9 mouse cellular contexts compared by ENCODE assay signal in genomic region chr17:88195303-88195702, GRCm38 (mm10).
A peak's percentile ranks its signal among the peaks of the same experiment; 100 is the strongest.
DNase-seq lines count a peak whose midpoint lies in the region; ATAC-seq and TF ChIP-seq lines count a peak whose summit lies in the region.
"Had no signal": no experiment of that assay in that cellular context is flagged by ENCODE, and none has a peak within 500 bp of the region (broad histone marks: within the 10 kb centered on the region; RNA-seq: fewer than 3 reads in every experiment).

No protein-coding gene starts in this region.

- TF ChIP-seq CTCF in lung, postnatal 0 days (IDR thresholded peaks at IDR 0.05), result no peak
- no peak for TF ChIP-seq CTCF in lung, adult 2 months (IDR thresholded peaks at IDR 0.05; ENCODE audit: insufficient read depth, low read length)
- no peak for TF ChIP-seq CTCF in liver, postnatal 0 days (IDR thresholded peaks at IDR 0.05; ENCODE audit: low read depth)

- DNase-seq in lung, postnatal 0 days (ENCODE audit: low spot score), result peak; percentile 48
- DNase-seq in lung, adult 2 months, result no peak
- peak; percentile 90 to 96 for DNase-seq in adrenal gland, adult (ENCODE audit: inconsistent age in 2 of 2, low spot score in 1 of 2)
- peak; percentile 58 for DNase-seq in gastrocnemius, postnatal 14 days
- DNase-seq in right cerebral cortex, postnatal 25 days, result peak; percentile 33
- DNase-seq in thymus, postnatal 36 days, result no peak
- no peak for DNase-seq in liver, postnatal 0 days

- TF ChIP-seq POLR2A in lung, adult 2 months (IDR thresholded peaks at IDR 0.05; ENCODE audit: borderline replicate concordance, extremely low read depth, low read depth, low read length), result no peak

- intact Hi-C loops in gastrocnemius, postnatal 14 days (cut with DNase I; ENCODE audit: low total_unique reads), result no loop called here

- 73% methylated on average over 2 of the region's 2 CpGs for WGBS in lung, postnatal 0 days
- 75% methylated on average over 2 of the region's 2 CpGs for WGBS in lung, adult 2 months
- 78% methylated on average over 2 of the region's 2 CpGs for WGBS in heart, embryonic 12.5 days
- 81% methylated on average over 2 of the region's 2 CpGs for WGBS in liver, postnatal 0 days (ENCODE audit: insufficient replicate concordance)

- no peaks in the 10 kb centered on the region for H3K4me1 ChIP-seq in lung, postnatal 0 days (ENCODE audit: insufficient read depth, low read depth, low read length)
- no peaks in the 10 kb centered on the region; the same call in 1 of the 2 replicates for H3K4me1 ChIP-seq in lung, adult 2 months (ENCODE audit: control insufficient read depth, insufficient read depth, low read length)
- no peaks in the 10 kb centered on the region for H3K4me1 ChIP-seq in heart, embryonic 12.5 days (replicated peaks)
- 0 out of 2 replicates have a peak, but pooled peaks cover 3% of the 10 kb centered on the region for H3K4me1 ChIP-seq in liver, postnatal 0 days (ENCODE audit: insufficient read depth)

- H3K27me3 ChIP-seq in lung, postnatal 0 days (replicated peaks; ENCODE audit: insufficient read depth, low read length), result no peaks in the 10 kb centered on the region
- H3K27me3 ChIP-seq in heart, embryonic 12.5 days (replicated peaks), result no peaks in the 10 kb centered on the region
- H3K27me3 ChIP-seq in liver, postnatal 0 days (ENCODE audit: insufficient read depth, low read length), result no peaks in the 10 kb centered on the region

- no peak for TF ChIP-seq EP300 in lung, postnatal 0 days (IDR thresholded peaks at IDR 0.05)
- TF ChIP-seq EP300 in liver, postnatal 0 days (IDR thresholded peaks at IDR 0.05; ENCODE audit: low read depth), result no peak

- H3K4me3 ChIP-seq in lung, postnatal 0 days (ENCODE audit: low read depth, low read length), result no peak overlapping the region
- H3K4me3 ChIP-seq in lung, adult 2 months (replicated peaks; ENCODE audit: extremely low read depth, low read depth, low read length), result no peak overlapping the region
- H3K4me3 ChIP-seq in heart, embryonic 12.5 days, result no peak overlapping the region
- no peak overlapping the region for H3K4me3 ChIP-seq in liver, postnatal 0 days (ENCODE audit: low read depth, low read length)
- H3K4me3 ChIP-seq: erythroblast, embryonic 14.5 days had no signal

- H3K36me3 ChIP-seq in lung, postnatal 0 days (ENCODE audit: insufficient read depth, low read length), result no peaks in the 10 kb centered on the region
- H3K36me3 ChIP-seq in heart, embryonic 12.5 days, result no peaks in the 10 kb centered on the region
- no peaks in the 10 kb centered on the region for H3K36me3 ChIP-seq in liver, postnatal 0 days (replicated peaks; ENCODE audit: insufficient read depth, low read length)

- no peak overlapping the region for H3K27ac ChIP-seq in lung, postnatal 0 days (ENCODE audit: low read length)
- no peak overlapping the region for H3K27ac ChIP-seq in heart, embryonic 12.5 days (ENCODE audit: poor library complexity, severe bottlenecking)
- no peak overlapping the region for H3K27ac ChIP-seq in liver, postnatal 0 days (ENCODE audit: low read depth)

- H3K4me2 ChIP-seq in lung, postnatal 0 days (replicated peaks; ENCODE audit: low read depth, low read length), result no peak overlapping the region
- no peak overlapping the region for H3K4me2 ChIP-seq in heart, embryonic 12.5 days
- H3K4me2 ChIP-seq in liver, postnatal 0 days (ENCODE audit: low read depth, low read length), result no peak overlapping the region

- ATAC-seq in lung, postnatal 0 days, result peak; percentile 63
- ATAC-seq in heart, embryonic 12.5 days (ENCODE audit: insufficient number of reproducible peaks, low FRiP score), result no peak
- no peak for ATAC-seq in liver, postnatal 0 days

- no peaks in the 10 kb centered on the region for H3K9me3 ChIP-seq in lung, postnatal 0 days (ENCODE audit: low read length)
- H3K9me3 ChIP-seq in heart, embryonic 12.5 days (replicated peaks), result no peaks in the 10 kb centered on the region
- H3K9me3 ChIP-seq in liver, postnatal 0 days (ENCODE audit: low read length), result no peaks in the 10 kb centered on the region

- H3K9ac ChIP-seq in lung, postnatal 0 days (replicated peaks; ENCODE audit: low read depth), result no peak overlapping the region
- H3K9ac ChIP-seq in heart, embryonic 12.5 days, result no peak overlapping the region
- no peak overlapping the region for H3K9ac ChIP-seq in liver, postnatal 0 days (replicated peaks)

Comparison
In these comparisons a context has a peak if more than half of its experiments do, and no peak if none do; other contexts are left out.
1. DNase-seq: peak in lung, postnatal 0 days (single experiment), adrenal gland, adult (2 of 2), gastrocnemius, postnatal 14 days (single experiment) and right cerebral cortex, postnatal 25 days (single experiment); none in lung, adult 2 months (single experiment), thymus, postnatal 36 days (0 of 2) and liver, postnatal 0 days (single experiment).